Mouse (Mus musculus) hindbrain, embryonic 13.5 days (tissue): ENCODE measurements at regions not wholly inside any gene's neighbourhood (a gene's known extent, or its start where the extent isn't known, plus 50 kb on each side); places are given as distances from the start of the nearest gene placed in this dataset.

ENCODE experiments used
- ATAC-seq: fragments of 200-750 bp; cut with Nextera tagmentation; 2 replicates; pipeline ENCODE4 v1.8.0; 2017; ENCODE audit warnings: moderate TSS enrichment; ENCODE audit not compliant: low FRiP score
- H3K27ac ChIP-seq: fragments of 300-500 bp; sonication (generic); 2 replicates; pipeline ENCODE4 v1.5.1; 2015; ENCODE audit warnings: inconsistent platforms, mild to moderate bottlenecking, moderate library complexity
- H3K27me3 ChIP-seq: fragments of 300-500 bp; sonication (generic); 2 replicates; pipeline ENCODE4 v1.6.1; 2015; ENCODE audit warnings: mild to moderate bottlenecking, inconsistent platforms
- H3K36me3 ChIP-seq: fragments of 300-500 bp; sonication (generic); 2 replicates; pipeline ENCODE4 v1.6.1; 2015; ENCODE audit warnings: mild to moderate bottlenecking, inconsistent platforms
- H3K4me1 ChIP-seq: fragments of 300-500 bp; sonication (generic); replicated peaks from 2 replicates; pipeline ENCODE4 v1.6.1; 2015; ENCODE audit warnings: inconsistent platforms
- H3K4me2 ChIP-seq: fragments of 300-500 bp; sonication (generic); 2 replicates; pipeline ENCODE4 v1.6.1; 2015; ENCODE audit warnings: inconsistent platforms, mild to moderate bottlenecking, moderate library complexity
- H3K4me3 ChIP-seq: fragments of 300-500 bp; sonication (generic); 2 replicates; pipeline ENCODE4 v1.5.1; 2015; ENCODE audit warnings: mild to moderate bottlenecking, inconsistent platforms
- H3K9ac ChIP-seq: fragments of 300-500 bp; sonication (generic); 2 replicates; pipeline ENCODE4 v1.6.1; 2015; ENCODE audit warnings: mild to moderate bottlenecking, inconsistent platforms
- H3K9me3 ChIP-seq: fragments of 300-500 bp; sonication (generic); 2 replicates; pipeline ENCODE4 v1.6.1; 2016; ENCODE audit warnings: inconsistent platforms
- WGBS: fragments of 180-500 bp; shearing (Covaris S2); methylation state at CpG from one replicate; pipeline ENCODE4 v1.1.7; 2015; 5-methylcytosine and 5-hydroxymethylcytosine counted together

DNA sequence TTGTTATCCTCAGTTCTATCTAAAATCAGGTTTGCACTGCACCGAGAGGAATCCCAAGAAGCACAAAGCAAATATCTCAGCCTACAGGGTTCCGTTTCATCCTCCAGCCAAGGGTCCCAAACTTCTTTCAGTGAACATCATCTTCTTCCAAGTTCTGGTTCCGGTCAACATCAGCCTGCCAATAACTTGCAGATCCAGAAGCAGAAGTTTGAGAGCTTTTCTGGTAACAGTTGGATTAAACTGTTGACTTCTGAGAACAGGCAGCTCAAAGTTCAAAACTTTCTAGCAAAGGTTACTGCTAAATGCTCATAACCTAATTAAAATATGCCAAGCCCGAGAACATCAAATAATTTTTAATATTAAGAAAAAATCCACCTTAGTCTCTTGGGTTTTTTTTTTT lies 237.0 kb upstream of the Gm37988 start:
- no peak overlapping the region for H3K27ac ChIP-seq
- WGBS, result 88% methylated on average over 4 of the region's 4 CpGs
- no peak overlapping the region for H3K9ac ChIP-seq
- no peaks in the 10 kb centered on the region for H3K36me3 ChIP-seq
- no peaks in the 10 kb centered on the region for H3K27me3 ChIP-seq
- H3K9me3 ChIP-seq, result no peaks in the 10 kb centered on the region
- no peak overlapping the region for H3K4me3 ChIP-seq
- ATAC-seq, result no peak
- H3K4me1 ChIP-seq, result peaks cover 4% of the 10 kb centered on the region; the same call in 1 of the 2 replicates
- H3K4me2 ChIP-seq, result no peak overlapping the region

DNA sequence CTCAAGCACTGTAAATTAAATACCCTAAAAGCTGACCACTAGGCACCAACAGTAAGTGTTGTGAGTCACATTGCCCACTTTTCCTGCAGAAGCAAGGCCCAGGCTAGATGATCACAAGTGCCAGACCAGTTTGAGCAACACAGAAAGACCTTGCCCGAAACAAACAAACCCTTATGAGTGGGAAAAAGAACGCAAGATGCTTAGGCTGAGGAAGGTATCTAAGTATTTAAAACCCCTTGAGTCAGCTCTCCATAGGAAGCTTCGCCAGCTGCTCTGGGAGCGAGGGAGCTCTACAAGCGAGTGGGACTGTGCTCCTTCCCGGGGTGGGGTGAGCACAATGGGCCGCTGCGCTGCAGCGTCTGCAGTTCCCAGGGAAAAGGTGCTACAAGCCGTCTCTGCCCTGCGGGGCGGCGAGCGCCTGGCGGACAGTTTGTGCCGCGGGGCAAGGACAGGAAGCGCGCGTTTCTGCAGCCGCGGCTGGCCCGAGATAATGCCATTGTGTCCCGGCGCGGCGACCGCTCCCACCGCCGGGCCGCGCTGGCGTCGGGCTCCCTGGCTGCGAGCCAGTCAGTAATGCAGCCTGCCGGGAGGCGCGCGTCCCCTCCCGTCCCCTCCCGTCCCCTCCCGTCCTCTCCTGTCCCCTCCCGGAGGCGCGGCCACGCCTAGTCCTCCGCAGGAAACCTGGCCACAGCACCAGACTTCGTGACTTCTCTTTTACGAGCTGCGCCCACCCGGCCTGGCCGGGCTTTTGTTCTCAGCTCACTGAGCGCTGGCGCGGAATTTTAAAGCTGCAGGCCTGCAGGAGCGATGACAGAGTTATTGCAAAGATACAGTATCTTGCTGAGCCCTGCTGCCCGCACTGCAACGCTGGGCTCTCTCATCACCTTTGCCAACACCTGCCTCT lies 236.1 kb upstream of the Gm37988 start:
- ATAC-seq, result peak; percentile 97
- H3K4me3 ChIP-seq, result peak overlapping the region; percentile 57
- peak overlapping the region; percentile 61 for H3K4me2 ChIP-seq
- peak overlapping the region; percentile 89 for H3K9ac ChIP-seq
- H3K27me3 ChIP-seq, result no peaks in the 10 kb centered on the region
- no peaks in the 10 kb centered on the region for H3K9me3 ChIP-seq
- H3K36me3 ChIP-seq, result no peaks in the 10 kb centered on the region
- WGBS, result under 1% methylated on average over 47 of the region's 58 CpGs
- H3K4me1 ChIP-seq, result peaks cover 4% of the 10 kb centered on the region; the same call in 1 of the 2 replicates
- peak overlapping the region; percentile 94 for H3K27ac ChIP-seq

DNA sequence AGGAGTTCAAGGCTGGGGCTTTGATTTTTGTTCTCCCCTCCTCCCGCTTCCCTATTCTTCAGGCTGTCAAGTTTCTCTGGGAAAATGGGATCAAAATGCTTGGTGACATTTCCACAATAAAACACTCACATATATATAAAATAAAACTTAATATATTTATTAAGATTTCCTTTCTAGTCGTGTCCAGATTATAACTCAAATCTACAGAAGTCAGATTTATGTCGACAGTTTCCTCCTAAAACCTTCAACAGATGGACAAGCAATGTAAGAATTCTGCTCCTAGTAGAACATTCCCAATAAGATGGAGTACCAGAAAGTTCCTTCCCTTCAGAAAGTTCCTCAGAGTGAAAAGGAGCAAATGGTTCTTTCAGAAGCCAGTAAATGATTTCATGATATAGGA lies 235.4 kb upstream of the Gm37988 start:
- 35% methylated on average over 3 of the region's 3 CpGs for WGBS
- Histone ChIP-seq H3K27ac (peak overlapping the region; percentile 94), H3K27me3 (no peaks in the 10 kb centered on the region), H3K4me3 (peak overlapping the region; percentile 57), H3K9me3 (no peaks in the 10 kb centered on the region), H3K9ac (peak overlapping the region; percentile 89), H3K36me3 (no peaks in the 10 kb centered on the region), H3K4me2 (peak overlapping the region; percentile 61), H3K4me1 (peaks cover 4% of the 10 kb centered on the region; the same call in 1 of the 2 replicates)
- no peak for ATAC-seq

DNA sequence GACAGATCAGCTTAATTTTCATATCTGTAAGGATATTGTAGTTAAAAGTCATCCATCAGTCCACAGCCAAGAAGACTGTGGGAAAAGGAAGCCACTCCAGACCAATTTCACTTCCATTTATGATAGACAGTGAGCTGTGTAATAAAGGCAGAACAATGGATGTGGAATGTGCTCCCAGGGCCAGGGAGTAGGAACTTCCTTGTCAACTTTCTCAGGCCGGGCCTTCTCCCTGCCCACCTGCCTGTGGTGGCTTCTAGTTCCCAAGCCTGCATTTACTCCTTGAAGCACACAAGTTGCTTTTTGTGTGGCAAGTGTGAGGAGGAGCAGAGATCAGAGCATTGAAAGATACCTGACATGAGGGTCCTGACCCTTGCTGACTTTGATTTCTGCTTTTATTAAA lies 233.6 kb upstream of the Gm37988 start:
- H3K9ac ChIP-seq, result no peak overlapping the region
- H3K4me1 ChIP-seq, result peaks cover 4% of the 10 kb centered on the region; the same call in 1 of the 2 replicates
- H3K27ac ChIP-seq, result no peak overlapping the region
- H3K4me2 ChIP-seq, result no peak overlapping the region
- ATAC-seq, result no peak
- no peaks in the 10 kb centered on the region for H3K36me3 ChIP-seq
- no peak overlapping the region for H3K4me3 ChIP-seq
- H3K27me3 ChIP-seq, result no peaks in the 10 kb centered on the region
- WGBS, result 63% methylated on average over 1 of the region's 1 CpGs
- H3K9me3 ChIP-seq, result no peaks in the 10 kb centered on the region

DNA sequence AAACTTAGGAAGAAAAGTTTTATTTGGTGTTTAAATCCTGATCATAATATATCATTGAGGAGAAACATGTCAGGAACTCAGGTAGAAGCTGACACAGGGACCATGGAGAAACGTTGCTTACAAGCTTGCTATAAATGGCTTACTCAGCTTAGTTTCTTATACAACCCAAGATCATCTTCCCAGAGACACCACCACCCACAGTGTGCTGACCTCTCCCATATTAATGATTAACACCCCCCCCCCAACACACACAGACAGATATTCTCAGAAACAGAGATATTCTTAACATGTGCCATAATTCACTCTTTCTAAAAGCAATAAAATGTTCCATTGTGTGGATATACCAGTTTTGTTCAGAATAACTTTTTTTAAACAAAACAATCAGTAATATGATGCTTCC lies 230.7 kb upstream of the Gm37988 start:
- no peak overlapping the region for H3K4me3 ChIP-seq
- H3K9ac ChIP-seq, result no peak overlapping the region
- H3K36me3 ChIP-seq, result no peaks in the 10 kb centered on the region
- H3K4me2 ChIP-seq, result no peak overlapping the region
- H3K4me1 ChIP-seq, result no peaks in the 10 kb centered on the region
- no peaks in the 10 kb centered on the region for H3K27me3 ChIP-seq
- no peak for ATAC-seq
- 52% methylated on average over 1 of the region's 1 CpGs for WGBS
- no peaks in the 10 kb centered on the region for H3K9me3 ChIP-seq
- no peak overlapping the region for H3K27ac ChIP-seq

DNA sequence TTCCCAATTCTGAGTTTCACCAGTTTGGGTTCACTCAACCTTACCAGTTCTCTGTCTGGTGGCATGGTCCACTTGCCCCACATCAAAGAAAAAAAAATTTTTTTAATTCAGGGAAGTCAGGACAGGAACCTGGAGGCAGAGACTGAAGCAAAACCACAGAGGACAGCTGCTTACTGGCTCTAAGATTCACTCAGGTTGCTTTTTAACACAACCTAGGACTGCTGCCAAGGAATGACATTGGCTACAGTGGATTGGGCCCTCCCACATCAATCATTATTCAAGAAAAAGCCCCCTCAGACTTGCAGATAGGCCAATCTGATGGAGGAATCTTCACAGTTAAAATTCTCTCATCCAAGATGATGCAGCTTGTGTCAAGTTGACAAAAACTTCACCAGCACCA lies 225.2 kb upstream of the Gm37988 start:
- Histone ChIP-seq H3K27ac (no peak overlapping the region), H3K4me1 (no peaks in the 10 kb centered on the region), H3K4me3 (no peak overlapping the region), H3K4me2 (no peak overlapping the region), H3K9me3 (no peaks in the 10 kb centered on the region), H3K36me3 (no peaks in the 10 kb centered on the region), H3K9ac (no peak overlapping the region), H3K27me3 (no peaks in the 10 kb centered on the region)
- ATAC-seq, result no peak

DNA sequence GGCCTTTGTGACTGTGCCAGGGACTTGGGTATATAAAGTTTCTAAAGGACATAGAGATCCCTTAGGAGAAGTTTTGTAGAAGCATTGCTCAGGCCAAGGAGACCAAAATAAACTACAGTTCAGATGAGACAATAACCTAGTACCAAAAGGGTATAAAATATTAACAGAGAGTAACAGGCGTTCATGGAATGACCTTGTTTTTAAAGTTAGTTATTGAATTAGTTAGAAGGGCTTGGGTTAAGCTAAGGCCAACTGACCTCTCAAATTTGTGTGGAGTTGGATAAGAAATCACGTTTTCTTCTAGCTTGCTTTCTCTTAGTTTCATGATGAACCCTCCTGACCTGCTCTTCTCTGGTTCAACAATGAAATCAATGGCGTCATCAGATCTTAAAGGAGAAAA lies 209.8 kb upstream of the Gm37988 start:
- H3K9me3 ChIP-seq, result no peaks in the 10 kb centered on the region
- ATAC-seq, result no peak
- no peak overlapping the region for H3K9ac ChIP-seq
- no peak overlapping the region for H3K27ac ChIP-seq
- no peaks in the 10 kb centered on the region for H3K36me3 ChIP-seq
- WGBS, result 66% methylated on average over 3 of the region's 3 CpGs
- no peak overlapping the region for H3K4me3 ChIP-seq
- H3K27me3 ChIP-seq, result no peaks in the 10 kb centered on the region
- H3K4me2 ChIP-seq, result no peak overlapping the region
- no peaks in the 10 kb centered on the region for H3K4me1 ChIP-seq

DNA sequence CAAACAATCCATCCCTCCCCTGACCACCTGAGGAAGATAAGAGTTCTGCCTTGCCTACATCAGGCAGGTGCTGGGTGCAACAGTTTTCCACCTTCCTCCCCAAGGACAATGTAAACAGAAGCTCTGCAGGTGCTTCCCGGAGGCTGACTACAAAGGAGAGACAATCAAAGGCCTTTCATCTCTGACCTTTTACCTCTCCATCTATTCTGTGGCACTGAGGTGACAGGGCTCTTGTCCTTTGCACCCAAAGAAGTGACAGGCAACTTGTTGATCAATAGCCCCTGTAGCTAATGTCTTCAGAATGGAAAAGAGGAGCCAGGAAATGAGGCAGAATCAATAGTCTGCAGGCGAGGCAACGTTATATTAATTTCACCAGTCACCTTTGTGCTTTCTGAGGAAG lies 209.3 kb upstream of the Gm37988 start:
- Histone ChIP-seq H3K36me3 (no peaks in the 10 kb centered on the region), H3K4me3 (no peak overlapping the region), H3K9me3 (no peaks in the 10 kb centered on the region), H3K27me3 (no peaks in the 10 kb centered on the region), H3K9ac (no peak overlapping the region), H3K4me1 (no peaks in the 10 kb centered on the region), H3K27ac (no peak overlapping the region), H3K4me2 (no peak overlapping the region)
- no peak for ATAC-seq
- WGBS, result 30% methylated on average over 3 of the region's 3 CpGs

DNA sequence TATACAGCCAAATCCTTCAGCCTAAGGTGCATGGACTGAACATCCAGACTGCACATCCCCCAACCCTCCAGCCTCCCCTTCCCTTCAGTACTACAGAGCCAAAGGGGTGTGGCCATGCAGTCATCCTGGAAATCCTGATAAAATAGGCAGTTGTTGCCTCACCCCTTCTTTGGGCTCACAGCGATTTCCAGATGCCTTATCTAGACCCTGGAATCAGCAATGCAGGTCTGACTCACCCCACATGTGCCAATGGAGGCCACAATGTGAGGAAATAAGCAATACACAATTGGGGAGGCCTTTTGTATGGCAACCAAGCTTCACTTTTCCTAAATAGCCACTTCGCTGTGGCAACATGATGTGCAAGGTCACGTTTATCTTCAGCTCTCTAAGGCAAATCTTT lies 205.3 kb upstream of the Gm37988 start:
- no peak for ATAC-seq
- no peak overlapping the region for H3K4me2 ChIP-seq
- H3K4me1 ChIP-seq, result no peaks in the 10 kb centered on the region
- H3K9ac ChIP-seq, result no peak overlapping the region
- WGBS, result 87% methylated on average over 3 of the region's 3 CpGs
- H3K27ac ChIP-seq, result no peak overlapping the region
- no peaks in the 10 kb centered on the region for H3K36me3 ChIP-seq
- no peaks in the 10 kb centered on the region for H3K9me3 ChIP-seq
- H3K4me3 ChIP-seq, result no peak overlapping the region
- H3K27me3 ChIP-seq, result no peaks in the 10 kb centered on the region

DNA sequence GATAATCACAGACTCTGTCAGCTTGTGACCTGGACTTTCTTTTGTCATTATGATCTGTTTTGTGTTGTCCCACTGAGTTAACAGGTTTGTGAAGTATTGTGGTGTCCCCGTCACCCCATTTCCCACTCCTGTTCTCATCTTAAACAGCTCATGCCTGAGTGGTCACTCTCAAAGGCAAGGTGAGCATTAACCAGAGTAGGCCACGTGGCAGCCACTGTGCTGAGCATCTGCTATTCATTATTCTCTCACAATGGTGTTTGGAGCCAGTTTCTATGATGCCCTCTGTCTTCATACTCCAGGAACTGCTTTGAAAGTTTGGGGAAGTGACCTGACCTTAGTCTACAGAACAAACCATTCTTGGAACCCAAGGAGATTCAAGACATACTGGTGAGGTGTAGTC lies 198.9 kb upstream of the Gm37988 start:
- Histone ChIP-seq H3K4me3 (no peak overlapping the region), H3K9me3 (no peaks in the 10 kb centered on the region), H3K27ac (no peak overlapping the region), H3K36me3 (no peaks in the 10 kb centered on the region), H3K9ac (no peak overlapping the region), H3K27me3 (no peaks in the 10 kb centered on the region), H3K4me1 (no peaks in the 10 kb centered on the region), H3K4me2 (no peak overlapping the region)
- ATAC-seq, result no peak
- 39% methylated on average over 2 of the region's 2 CpGs for WGBS

DNA sequence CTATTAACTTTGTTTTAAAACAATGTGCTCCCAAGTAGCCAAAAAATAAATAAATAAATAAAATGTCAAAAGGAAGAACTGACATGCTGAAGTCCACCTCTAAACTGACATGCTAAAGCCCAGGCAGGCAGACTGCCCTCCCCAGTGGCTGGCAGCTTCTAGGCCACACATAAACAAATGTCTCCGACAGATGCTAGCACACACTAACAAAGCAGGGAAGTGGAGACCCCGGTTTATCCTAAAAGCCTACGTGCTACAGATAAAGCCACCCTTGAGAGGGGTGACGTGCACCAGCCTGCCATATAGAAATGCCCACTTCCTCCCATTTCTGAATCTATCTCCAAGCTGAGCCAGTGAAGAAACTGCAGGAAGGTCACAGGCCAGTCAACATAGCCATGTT lies 194.4 kb upstream of the Gm37988 start:
- Histone ChIP-seq H3K27ac (no peak overlapping the region), H3K4me3 (no peak overlapping the region), H3K9ac (no peak overlapping the region), H3K9me3 (no peaks in the 10 kb centered on the region), H3K4me1 (no peaks in the 10 kb centered on the region), H3K36me3 (no peaks in the 10 kb centered on the region), H3K27me3 (no peaks in the 10 kb centered on the region), H3K4me2 (no peak overlapping the region)
- whole genome bisulfite sequencing, result 84% methylated on average over 4 of the region's 4 CpGs
- no peak for ATAC-seq

DNA sequence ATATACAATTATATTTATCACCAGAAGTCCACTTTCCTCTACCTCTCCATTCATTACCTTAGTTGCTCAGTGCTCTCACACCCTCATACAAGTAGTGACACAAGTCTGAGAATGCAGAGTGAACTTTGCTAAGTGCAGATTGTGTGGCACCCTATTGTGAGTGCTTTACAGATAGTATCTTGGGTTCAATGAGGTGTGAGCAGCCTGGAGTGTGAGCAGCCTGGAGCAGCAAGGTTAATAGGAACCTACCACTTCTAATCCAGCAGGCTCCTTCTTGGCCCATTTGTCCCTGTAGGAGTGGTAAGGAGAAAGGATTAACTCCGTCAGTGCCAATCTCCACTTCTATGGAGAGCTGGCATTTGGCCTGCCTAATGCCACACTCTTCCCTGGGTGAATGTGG lies 192.4 kb upstream of the Gm37988 start:
- 93% methylated on average over 1 of the region's 1 CpGs for WGBS
- no peaks in the 10 kb centered on the region for H3K9me3 ChIP-seq
- H3K4me1 ChIP-seq, result no peaks in the 10 kb centered on the region
- H3K27me3 ChIP-seq, result no peaks in the 10 kb centered on the region
- no peak overlapping the region for H3K27ac ChIP-seq
- H3K4me3 ChIP-seq, result no peak overlapping the region
- H3K36me3 ChIP-seq, result no peaks in the 10 kb centered on the region
- H3K4me2 ChIP-seq, result no peak overlapping the region
- no peak for ATAC-seq
- H3K9ac ChIP-seq, result no peak overlapping the region

DNA sequence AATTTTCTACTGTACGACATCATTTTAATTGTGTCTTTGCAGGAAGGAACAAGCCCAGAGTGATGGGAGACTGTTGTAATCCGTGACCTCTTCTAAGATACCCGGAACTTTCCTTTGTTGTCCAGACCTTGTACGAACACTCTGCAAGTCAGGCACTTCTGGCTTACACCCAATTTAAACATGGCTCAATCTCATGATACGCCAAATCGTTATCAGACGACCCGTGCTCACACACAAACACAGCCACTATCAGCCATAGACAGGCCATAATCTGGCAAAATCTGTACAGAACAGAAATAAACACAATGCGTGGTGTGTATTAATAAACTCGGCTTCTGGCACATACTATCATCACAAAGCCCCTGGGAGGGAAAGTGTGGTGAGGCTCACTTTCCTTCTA lies 190.2 kb upstream of the Gm37988 start:
- 82% methylated on average over 10 of the region's 10 CpGs for WGBS
- Histone ChIP-seq H3K4me3 (no peak overlapping the region), H3K9ac (no peak overlapping the region), H3K27me3 (no peaks in the 10 kb centered on the region), H3K9me3 (no peaks in the 10 kb centered on the region), H3K4me2 (no peak overlapping the region), H3K4me1 (no peaks in the 10 kb centered on the region), H3K36me3 (no peaks in the 10 kb centered on the region), H3K27ac (no peak overlapping the region)
- no peak for ATAC-seq
